Mouse (Mus musculus): ENCODE measurements around the gene Wdr49. TPM values are rescaled to one million over a fixed set of nuclear protein-coding genes. Genes with fewer than 3 reads are reported as not detected.
"Not testable (repeated sequence)": the region's sequence is repeated elsewhere in the genome, so short reads cannot be mapped to it uniquely, and the experiment has no call there.

Wdr49 gene
- total RNA-seq, 1 experiment: not detected

DNA sequence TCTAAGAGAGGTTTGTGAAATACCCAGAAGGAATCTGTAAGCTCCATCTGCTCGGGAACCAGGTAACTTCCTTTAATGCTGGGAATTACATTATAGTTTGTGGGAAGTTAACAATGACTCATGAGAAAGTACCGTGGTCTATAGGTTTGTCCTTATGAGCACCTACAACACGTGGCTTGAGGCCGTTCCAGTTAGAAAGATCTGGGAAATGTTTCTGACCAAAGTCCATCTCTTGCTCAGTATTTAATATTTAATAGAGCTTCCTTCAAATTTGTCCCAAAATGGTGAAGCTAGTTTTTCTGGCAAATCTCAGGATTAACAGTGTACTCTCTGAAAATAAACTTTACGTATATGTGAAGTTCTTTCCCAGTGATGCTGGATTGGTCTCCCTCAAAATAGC is 177.3 kb downstream of the Wdr49 start:
- Histone ChIP-seq H3K27ac (ENCODE audit: insufficient read depth, low read depth, low read length, poor library complexity, severe bottlenecking) (no peak overlapping the region), H3K9me3 (ENCODE audit: control insufficient read depth, insufficient read depth, low read depth, low read length) (no peaks in the 10 kb centered on the region), H3K9ac (ENCODE audit: insufficient read depth, low read depth, low read length, poor library complexity, severe bottlenecking) (no peak overlapping the region), H3K4me3 (ENCODE audit: insufficient read depth in 1 of 2, low read depth in 1 of 2, low read length in 2 of 2, poor library complexity in 1 of 2, severe bottlenecking in 1 of 2) (no peak overlapping the region), H3K36me3 (ENCODE audit: control insufficient read depth, insufficient read depth, low read length, poor library complexity, severe bottlenecking) (no peaks in the 10 kb centered on the region), H3K4me1 (ENCODE audit: control insufficient read depth in 2 of 2, insufficient read depth in 2 of 2, low read length in 2 of 2, poor library complexity in 1 of 2) (no peaks in the 10 kb centered on the region)
- TF ChIP-seq CHD2 (IDR thresholded peaks at IDR 0.05; ENCODE audit: low read depth, low read length): no peak
- no peak for TF ChIP-seq ZNF384 (IDR thresholded peaks at IDR 0.05; ENCODE audit: low read depth, low read length)
- no peak for TF ChIP-seq MAFK (IDR thresholded peaks at IDR 0.05; ENCODE audit: insufficient read depth, low read depth, low read length)
- TF ChIP-seq HCFC1 (IDR thresholded peaks at IDR 0.05; ENCODE audit: borderline replicate concordance, insufficient read depth, low read length): no peak
- no peak for TF ChIP-seq ZC3H11A (IDR thresholded peaks at IDR 0.05; ENCODE audit: borderline replicate concordance, low read depth, low read length)
- no peak for DNase-seq (ENCODE audit: low read depth, low spot score)
- in situ Hi-C loops (cut with MboI; ENCODE audit: low sequenced_read_pairs in 2 of 2, unreplicated experiment in 2 of 2): no loop called here

DNA sequence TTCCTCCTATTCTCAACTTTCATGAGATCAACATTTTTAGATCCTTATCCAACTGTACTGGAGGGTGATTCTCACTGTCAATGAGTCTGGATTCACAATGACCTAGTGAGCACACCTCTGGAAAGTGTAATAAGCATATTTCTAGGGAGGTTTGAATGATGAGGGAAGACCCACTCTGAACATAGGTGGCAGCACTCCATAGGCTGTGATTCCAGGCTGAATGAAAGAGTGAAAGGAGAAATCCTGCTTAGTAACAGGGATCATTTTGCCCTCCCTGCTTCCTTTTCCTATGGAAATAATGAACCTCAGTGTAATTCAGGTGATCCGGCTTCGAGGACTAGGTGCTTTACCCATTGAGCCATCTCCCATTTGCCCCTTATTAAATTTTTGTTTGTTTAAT is 180.9 kb downstream of the Wdr49 start:
- no peak for DNase-seq (ENCODE audit: low read depth, low spot score)
- TF ChIP-seq CHD2 (IDR thresholded peaks at IDR 0.05; ENCODE audit: low read depth, low read length) (no peak), HCFC1 (IDR thresholded peaks at IDR 0.05; ENCODE audit: borderline replicate concordance, insufficient read depth, low read length) (no peak), ZC3H11A (IDR thresholded peaks at IDR 0.05; ENCODE audit: borderline replicate concordance, low read depth, low read length) (no peak)
- in situ Hi-C loops (cut with MboI; ENCODE audit: low sequenced_read_pairs in 2 of 2, unreplicated experiment in 2 of 2): no loop called here
- H3K9ac ChIP-seq (ENCODE audit: insufficient read depth, low read depth, low read length, poor library complexity, severe bottlenecking): no peak overlapping the region
- no peaks in the 10 kb centered on the region for H3K36me3 ChIP-seq (ENCODE audit: control insufficient read depth, insufficient read depth, low read length, poor library complexity, severe bottlenecking)
- no peaks in the 10 kb centered on the region for H3K4me1 ChIP-seq (ENCODE audit: control insufficient read depth in 2 of 2, insufficient read depth in 2 of 2, low read length in 2 of 2, poor library complexity in 1 of 2)
- no peak overlapping the region for H3K4me3 ChIP-seq (ENCODE audit: insufficient read depth in 1 of 2, low read depth in 1 of 2, low read length in 2 of 2, poor library complexity in 1 of 2, severe bottlenecking in 1 of 2)
- no peaks in the 10 kb centered on the region for H3K9me3 ChIP-seq (ENCODE audit: control insufficient read depth, insufficient read depth, low read depth, low read length)
- H3K27ac ChIP-seq (ENCODE audit: insufficient read depth, low read depth, low read length, poor library complexity, severe bottlenecking): no peak overlapping the region

DNA sequence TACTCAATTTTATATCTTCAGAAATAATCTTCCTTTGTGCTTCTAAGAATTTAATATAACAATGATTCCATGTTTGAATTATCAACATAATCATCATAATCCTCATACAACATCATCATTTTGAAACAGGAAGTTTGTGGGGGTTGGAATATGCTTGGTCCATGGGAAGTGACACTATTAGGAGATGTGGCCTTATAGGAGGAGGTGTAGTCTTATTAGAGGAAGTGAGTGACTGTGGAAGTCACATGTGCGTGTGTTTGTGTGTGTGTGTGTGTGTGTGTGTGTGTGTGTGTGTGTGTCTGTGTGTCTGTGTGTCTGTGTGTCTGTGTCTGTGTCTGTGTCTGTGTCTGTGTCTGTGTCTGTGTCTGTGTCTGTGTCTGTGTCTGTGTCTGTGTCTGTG is 182.5 kb downstream of the Wdr49 start:
- H3K9ac ChIP-seq (ENCODE audit: insufficient read depth, low read depth, low read length, poor library complexity, severe bottlenecking); H3K27ac ChIP-seq (ENCODE audit: insufficient read depth, low read depth, low read length, poor library complexity, severe bottlenecking); H3K36me3 ChIP-seq (ENCODE audit: control insufficient read depth, insufficient read depth, low read length, poor library complexity, severe bottlenecking); DNase-seq (ENCODE audit: low read depth, low spot score); H3K4me1 ChIP-seq (ENCODE audit: control insufficient read depth in 2 of 2, insufficient read depth in 2 of 2, low read length in 2 of 2, poor library complexity in 1 of 2); in situ Hi-C loops (cut with MboI; ENCODE audit: low sequenced_read_pairs in 2 of 2, unreplicated experiment in 2 of 2); H3K9me3 ChIP-seq (ENCODE audit: control insufficient read depth, insufficient read depth, low read depth, low read length); H3K4me3 ChIP-seq (ENCODE audit: insufficient read depth in 1 of 2, low read depth in 1 of 2, low read length in 2 of 2, poor library complexity in 1 of 2, severe bottlenecking in 1 of 2): not testable (repeated sequence)

DNA sequence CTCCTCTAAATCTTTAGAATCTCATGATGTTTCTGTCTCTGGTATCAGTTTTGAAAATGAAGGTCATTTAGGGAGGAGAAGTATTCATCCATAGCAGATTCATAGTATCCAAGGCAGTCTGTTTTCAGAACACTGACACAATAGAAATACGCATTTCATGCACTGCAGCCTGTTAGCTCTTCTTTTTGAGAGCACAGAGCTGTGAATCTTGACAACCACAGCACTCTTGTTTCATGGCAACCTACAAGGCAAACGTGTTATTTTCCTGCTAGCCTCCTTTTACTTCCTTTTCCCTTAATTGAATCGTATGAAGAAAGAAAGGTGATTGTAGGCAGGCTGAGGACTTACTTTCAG is 184.2 kb downstream of the Wdr49 start:
- in situ Hi-C loops (cut with MboI; ENCODE audit: low sequenced_read_pairs in 2 of 2, unreplicated experiment in 2 of 2): no loop called here
- no peak for DNase-seq (ENCODE audit: low read depth, low spot score)
- Histone ChIP-seq H3K27ac (ENCODE audit: insufficient read depth, low read depth, low read length, poor library complexity, severe bottlenecking) (no peak overlapping the region), H3K36me3 (ENCODE audit: control insufficient read depth, insufficient read depth, low read length, poor library complexity, severe bottlenecking) (no peaks in the 10 kb centered on the region), H3K4me3 (ENCODE audit: insufficient read depth in 1 of 2, low read depth in 1 of 2, low read length in 2 of 2, poor library complexity in 1 of 2, severe bottlenecking in 1 of 2) (no peak overlapping the region), H3K9me3 (ENCODE audit: control insufficient read depth, insufficient read depth, low read depth, low read length) (no peaks in the 10 kb centered on the region), H3K4me1 (ENCODE audit: control insufficient read depth in 2 of 2, insufficient read depth in 2 of 2, low read length in 2 of 2, poor library complexity in 1 of 2) (no peaks in the 10 kb centered on the region), H3K9ac (ENCODE audit: insufficient read depth, low read depth, low read length, poor library complexity, severe bottlenecking) (no peak overlapping the region)
- TF ChIP-seq ZC3H11A (IDR thresholded peaks at IDR 0.05; ENCODE audit: borderline replicate concordance, low read depth, low read length) (no peak), HCFC1 (IDR thresholded peaks at IDR 0.05; ENCODE audit: borderline replicate concordance, insufficient read depth, low read length) (no peak), CHD2 (IDR thresholded peaks at IDR 0.05; ENCODE audit: low read depth, low read length) (no peak), MAFK (IDR thresholded peaks at IDR 0.05; ENCODE audit: insufficient read depth, low read depth, low read length) (no peak), ZNF384 (IDR thresholded peaks at IDR 0.05; ENCODE audit: low read depth, low read length) (no peak)

DNA sequence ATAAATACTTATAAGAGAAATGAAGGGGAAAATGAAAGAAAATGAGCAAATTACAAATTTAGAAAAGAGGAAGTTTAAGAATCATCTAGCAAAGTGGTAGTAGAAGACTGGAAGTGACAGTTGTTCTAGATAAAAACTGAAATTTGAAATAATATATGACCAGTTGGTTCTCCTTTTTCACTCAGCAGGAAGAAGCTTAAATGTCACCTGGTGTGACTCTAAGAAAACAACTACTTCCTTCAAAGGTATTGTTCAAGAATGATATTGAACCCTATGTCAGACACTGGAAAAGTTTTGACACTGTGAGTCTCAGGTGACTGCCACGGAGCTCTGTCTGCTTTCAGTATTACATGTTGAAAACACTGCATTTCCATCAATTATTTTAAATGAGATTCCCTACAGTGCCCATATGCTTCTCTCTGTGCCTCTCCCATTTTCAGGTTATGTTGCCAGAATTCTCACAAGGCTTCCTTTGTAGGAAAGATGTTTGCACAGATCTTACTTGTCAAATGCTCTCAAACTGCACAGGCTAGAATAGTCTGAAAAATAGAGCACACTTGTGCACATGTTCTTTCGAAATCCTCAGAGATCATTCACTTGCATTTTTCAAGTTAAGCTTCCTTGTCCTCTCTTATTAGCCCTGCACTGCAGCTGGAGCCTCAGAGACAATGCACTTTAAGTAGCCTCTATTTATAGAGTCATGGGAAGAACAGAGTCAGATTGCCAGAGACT is 184.8 kb downstream of the Wdr49 start:
- Histone ChIP-seq H3K9me3 (ENCODE audit: control insufficient read depth, insufficient read depth, low read depth, low read length) (no peaks in the 10 kb centered on the region), H3K4me1 (ENCODE audit: control insufficient read depth in 2 of 2, insufficient read depth in 2 of 2, low read length in 2 of 2, poor library complexity in 1 of 2) (no peaks in the 10 kb centered on the region), H3K27ac (ENCODE audit: insufficient read depth, low read depth, low read length, poor library complexity, severe bottlenecking) (no peak overlapping the region), H3K9ac (ENCODE audit: insufficient read depth, low read depth, low read length, poor library complexity, severe bottlenecking) (no peak overlapping the region), H3K36me3 (ENCODE audit: control insufficient read depth, insufficient read depth, low read length, poor library complexity, severe bottlenecking) (no peaks in the 10 kb centered on the region), H3K4me3 (ENCODE audit: insufficient read depth in 1 of 2, low read depth in 1 of 2, low read length in 2 of 2, poor library complexity in 1 of 2, severe bottlenecking in 1 of 2) (no peak overlapping the region)
- TF ChIP-seq MAFK (IDR thresholded peaks at IDR 0.05; ENCODE audit: insufficient read depth, low read depth, low read length) (no peak), ZNF384 (IDR thresholded peaks at IDR 0.05; ENCODE audit: low read depth, low read length) (no peak), ZC3H11A (IDR thresholded peaks at IDR 0.05; ENCODE audit: borderline replicate concordance, low read depth, low read length) (no peak), HCFC1 (IDR thresholded peaks at IDR 0.05; ENCODE audit: borderline replicate concordance, insufficient read depth, low read length) (no peak), CHD2 (IDR thresholded peaks at IDR 0.05; ENCODE audit: low read depth, low read length) (no peak)
- in situ Hi-C loops (cut with MboI; ENCODE audit: low sequenced_read_pairs in 2 of 2, unreplicated experiment in 2 of 2): no loop called here
- no peak for DNase-seq (ENCODE audit: low read depth, low spot score)
